Mouse (Mus musculus) bone marrow macrophage, adult 2 months (primary cell): ENCODE data around the gene Rbm7.

Experiments used
- CTCF ChIP-seq: IDR thresholded peaks from 2 replicates; pipeline ENCODE4 v1.5.1; 2012; ENCODE audit warnings: low read depth, mild to moderate bottlenecking, low read length, moderate library complexity
- POLR2A ChIP-seq: IDR thresholded peaks from 2 replicates; pipeline ENCODE4 v1.6.1; 2012; ENCODE audit warnings: mild to moderate bottlenecking, low read depth, low read length, borderline replicate concordance

- no peak for TF ChIP-seq POLR2A
- no peak for TF ChIP-seq CTCF
Measured at GRCm38 (mm10) chr9:48516615-48517371, 21.7 kb upstream of the Rbm7 start.
